26 mouse cellular contexts compared by ENCODE assay signal in genomic region chr12:91870671-91871070, GRCm38 (mm10).
"Had no signal": no experiment of that assay in that cellular context is flagged by ENCODE, and none has a peak within 500 bp of the region (broad histone marks: within the 10 kb centered on the region; RNA-seq: fewer than 3 reads in every experiment).

No protein-coding gene starts in this region.

- H3K4me3 ChIP-seq: gastrocnemius, adult 2 months; heart, embryonic 10.5 days; heart, embryonic 12.5 days; hindbrain, embryonic 10.5 days; hindbrain, embryonic 12.5 days; intestine, embryonic 15.5 days; layer of hippocampus, adult 2 months; left cerebral cortex, adult 2 months; limb, embryonic 10.5 days; limb, embryonic 12.5 days; liver, embryonic 13.5 days had no signal

- ATAC-seq: hindbrain, embryonic 16.5 days; inflammation-experienced regulatory T-cells, adult 6 months; intestine, embryonic 15.5 days; intestine, postnatal 0 days had no signal

- H3K27ac ChIP-seq: gastrocnemius, adult 2 months; heart, embryonic 10.5 days; hindbrain, embryonic 10.5 days; hindbrain, embryonic 12.5 days; hindbrain, embryonic 14.5 days; intestine, embryonic 15.5 days; layer of hippocampus, adult 2 months; left cerebral cortex, adult 2 months; limb, embryonic 10.5 days; limb, embryonic 12.5 days; liver, embryonic 13.5 days had no signal

- H3K4me1 ChIP-seq: heart, embryonic 10.5 days; hindbrain, embryonic 10.5 days; intestine, embryonic 15.5 days; limb, embryonic 10.5 days; limb, embryonic 12.5 days; liver, embryonic 13.5 days had no signal

- DNase-seq: gastrocnemius, adult 2 months; gastrocnemius, postnatal 10 days; gastrocnemius, postnatal 25 days; heart, adult 18-20 months; heart, postnatal 10 days; heart, postnatal 4 days; kidney, adult 18-20 months; kidney, adult 8-10 months; kidney, postnatal 10 days; kidney, postnatal 25 days; kidney, postnatal 4 days; liver; liver, embryonic 13.5 days had no signal
